Mouse (Mus musculus) embryonic fibroblast, embryonic 13.5 days (primary cell): ENCODE data around the gene Slc26a8.

Experiments
- CTCF ChIP-seq: IDR thresholded peaks from 2 replicates; pipeline ENCODE4 v1.5.1; 2011; ENCODE audit warnings: mild to moderate bottlenecking, control low read depth, low read length, moderate library complexity, borderline replicate concordance; ENCODE audit not compliant: insufficient read depth
- POLR2A ChIP-seq: IDR thresholded peaks from 2 replicates; pipeline ENCODE4 v1.6.1; 2011; ENCODE audit warnings: low read depth, mild to moderate bottlenecking, control low read depth, low read length, moderate library complexity

- no peak for TF ChIP-seq POLR2A
- no peak for TF ChIP-seq CTCF
These were observed 77.4 kb downstream of the Slc26a8 start for GRCm38 (mm10) chr17:28612603-28613002.
